9 mouse cellular contexts compared by ENCODE assay signal in the genomic region with DNA sequence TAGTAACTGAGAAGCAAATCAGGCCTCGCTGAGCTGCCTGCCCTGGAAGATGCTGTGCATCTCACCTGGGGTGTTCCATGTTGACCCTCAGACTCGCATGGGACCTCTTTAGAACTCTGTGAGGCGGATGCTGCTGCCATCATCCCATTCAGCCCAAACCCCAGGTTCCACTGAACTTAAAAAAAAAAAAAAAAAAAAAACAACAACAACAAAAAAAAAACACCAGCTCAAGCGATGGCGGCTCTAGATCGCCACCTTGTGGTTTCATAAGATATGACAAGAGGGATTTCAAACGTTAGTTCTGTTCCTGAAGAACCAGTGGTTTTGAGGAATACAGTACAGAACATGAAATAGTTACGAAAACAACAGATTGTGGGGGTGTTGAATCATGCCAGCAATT. TPM values are rescaled to one million over a fixed set of nuclear protein-coding genes. Genes with fewer than 3 reads are reported as not detected.
A peak's percentile ranks its signal among the peaks of the same experiment; 100 is the strongest.
DNase-seq lines count a peak whose midpoint lies in the region; ATAC-seq lines count a peak whose summit lies in the region.
"Had no signal": no experiment of that assay in that cellular context is flagged by ENCODE, and none has a peak within 500 bp of the region (broad histone marks: within the 10 kb centered on the region; RNA-seq: fewer than 3 reads in every experiment).

No protein-coding gene starts in this region.

- DNase-seq in cerebellum, adult 18-20 months = peak; percentile 19 to 42
- no peak for DNase-seq in cerebellum, adult 11 months
- peak; percentile 51 for DNase-seq in limb, embryonic 11.5 days (ENCODE audit: low spot score)
- no peak for DNase-seq in limb, embryonic 10.5 days (ENCODE audit: low spot score)
- DNase-seq in c-Kit-negative CD71-positive TER-119-positive erythroid progenitor cells, embryonic 14.5 days (ENCODE audit: low read depth, low spot score) = peak; percentile 52
- peak; percentile 53 for DNase-seq in kidney, postnatal 14 days
- DNase-seq in retina, postnatal 1 day = peak; percentile 67
- no peak for DNase-seq in Muller cell, postnatal 12 days (ENCODE audit: inconsistent ontology term)

- H3K4me3 ChIP-seq in limb, embryonic 11.5 days (ENCODE audit: low read depth, low read length) = no peak overlapping the region
- H3K4me3 ChIP-seq in limb, embryonic 10.5 days = no peak overlapping the region
- H3K4me3 ChIP-seq: lung, embryonic 15.5 days had no signal

- no peaks in the 10 kb centered on the region for H3K9me3 ChIP-seq in limb, embryonic 11.5 days (ENCODE audit: control insufficient read depth, low read length)
- no peaks in the 10 kb centered on the region for H3K9me3 ChIP-seq in limb, embryonic 10.5 days (replicated peaks)
- H3K9me3 ChIP-seq: lung, embryonic 15.5 days had no signal

- H3K36me3 ChIP-seq in limb, embryonic 11.5 days (ENCODE audit: control insufficient read depth, insufficient read depth, low read length) = no peaks in the 10 kb centered on the region
- no peaks in the 10 kb centered on the region for H3K36me3 ChIP-seq in limb, embryonic 10.5 days
- H3K36me3 ChIP-seq: lung, embryonic 15.5 days had no signal

- H3K4me2 ChIP-seq in limb, embryonic 11.5 days (ENCODE audit: low read depth, severe bottlenecking) = no peak overlapping the region
- H3K4me2 ChIP-seq: lung, embryonic 15.5 days had no signal

- no peak for ATAC-seq in limb, embryonic 11.5 days (ENCODE audit: insufficient number of reproducible peaks, low FRiP score, low TSS enrichment, low read depth)

- WGBS in limb, embryonic 11.5 days = 26% methylated on average over 8 of the region's 8 CpGs
- WGBS in limb, embryonic 10.5 days = 28% methylated on average over 8 of the region's 8 CpGs

- H3K27me3 ChIP-seq in limb, embryonic 11.5 days (ENCODE audit: control insufficient read depth, insufficient read depth, low read length) = no peaks in the 10 kb centered on the region
- H3K27me3 ChIP-seq in limb, embryonic 10.5 days (ENCODE audit: low read depth, poor library complexity, severe bottlenecking) = no peaks in the 10 kb centered on the region
- H3K27me3 ChIP-seq: lung, embryonic 15.5 days had no signal

- H3K27ac ChIP-seq in limb, embryonic 11.5 days (replicated peaks; ENCODE audit: low read depth, low read length) = no peak overlapping the region
- no peak overlapping the region for H3K27ac ChIP-seq in limb, embryonic 10.5 days
- H3K27ac ChIP-seq: lung, embryonic 15.5 days had no signal

- no peak overlapping the region for H3K9ac ChIP-seq in limb, embryonic 11.5 days (ENCODE audit: low read length)
- H3K9ac ChIP-seq: lung, embryonic 15.5 days had no signal

- no peaks in the 10 kb centered on the region for H3K4me1 ChIP-seq in limb, embryonic 11.5 days (ENCODE audit: control insufficient read depth, insufficient read depth, low read length)
- H3K4me1 ChIP-seq in limb, embryonic 10.5 days = no peaks in the 10 kb centered on the region
- H3K4me1 ChIP-seq: lung, embryonic 15.5 days had no signal

RNA-seq across cellular contexts. Expression of a gene that starts 22.2 kb away (rescaled TPM):
- polyA plus RNA-seq in limb, embryonic 11.5 days (2014; fragmentation: Nextera tagmentation; extraction: Ambion mirVana) = 0.09 and 0.16 TPM in 2 replicates
- 0.05 and 0.09 TPM in 2 replicates for polyA plus RNA-seq in limb, embryonic 10.5 days (2016; fragmentation: Nextera tagmentation; extraction: Ambion mirVana)

RNA-seq across cellular contexts. Expression of a gene that starts 43.0 kb away (rescaled TPM):
- 16.5 and 16.7 TPM in 2 replicates for polyA plus RNA-seq in limb, embryonic 11.5 days (2014; fragmentation: Nextera tagmentation; extraction: Ambion mirVana)
- 12.1 and 14.0 TPM in 2 replicates for polyA plus RNA-seq in limb, embryonic 10.5 days (2016; fragmentation: Nextera tagmentation; extraction: Ambion mirVana)

RNA-seq across cellular contexts. Expression of a gene that starts 43.3 kb away (rescaled TPM):
- 35.4 and 39.0 TPM in 2 replicates for polyA plus RNA-seq in limb, embryonic 11.5 days (2014; fragmentation: Nextera tagmentation; extraction: Ambion mirVana)
- polyA plus RNA-seq in limb, embryonic 10.5 days (2016; fragmentation: Nextera tagmentation; extraction: Ambion mirVana) = 36.8 and 41.2 TPM in 2 replicates

RNA-seq across cellular contexts. Expression of a gene that starts 56.5 kb away (rescaled TPM):
- polyA plus RNA-seq in limb, embryonic 11.5 days (2014; fragmentation: Nextera tagmentation; extraction: Ambion mirVana) = 226 and 249 TPM in 2 replicates
- 281 and 297 TPM in 2 replicates for polyA plus RNA-seq in limb, embryonic 10.5 days (2016; fragmentation: Nextera tagmentation; extraction: Ambion mirVana)

Comparison
In these comparisons a context has a peak if more than half of its experiments do, and no peak if none do; other contexts are left out.
1. DNase-seq: peak in cerebellum, adult 18-20 months (2 of 2), limb, embryonic 11.5 days (single experiment), c-Kit-negative CD71-positive TER-119-positive erythroid progenitor cells, embryonic 14.5 days (single experiment), kidney, postnatal 14 days (single experiment) and retina, postnatal 1 day (single experiment); none in cerebellum, adult 11 months (single experiment), limb, embryonic 10.5 days (single experiment) and Muller cell, postnatal 12 days (single experiment).